Mouse (Mus musculus) mature B cell (primary cell): ENCODE results near the gene Grm6.

Experiments used
- in situ Hi-C: fragments of 300-500 bp; cut with MboI; formaldehyde crosslinking; loops from 2 replicates; pipeline ENCODE4 v1.14.3; 2019

Grm6 gene

DNA sequence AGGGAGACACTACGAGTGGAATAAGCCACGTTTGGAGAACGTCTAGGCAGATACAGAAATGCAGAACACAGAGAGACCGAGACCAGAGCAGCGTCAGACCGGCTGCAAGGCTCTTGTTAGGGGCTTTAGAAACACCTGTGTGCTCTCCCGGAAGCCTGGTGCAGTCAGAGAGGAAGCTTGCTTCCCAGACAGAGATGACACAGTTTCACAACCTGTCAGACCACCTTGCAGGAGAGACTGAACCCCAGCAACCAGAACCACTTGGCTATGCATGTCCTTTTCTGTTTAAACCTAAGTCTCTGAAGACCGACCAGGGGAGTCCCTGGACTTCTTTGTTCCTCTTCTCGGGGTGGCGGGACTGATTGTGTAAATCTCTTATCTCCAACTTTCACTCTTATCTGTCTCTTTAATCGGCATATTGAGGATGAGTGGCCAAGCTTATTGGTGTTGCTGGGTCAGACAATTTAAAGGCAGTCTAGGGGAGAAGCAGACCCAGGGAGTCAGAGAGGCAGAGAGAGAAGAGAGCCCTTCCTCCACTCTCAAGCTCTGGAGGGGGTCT lies at the start of gene Grm6:
Gene Grm6, plus strand, starts transcription at position 509 of the 559 bp plus-strand sequence.
- in situ Hi-C loops = no loop called here

DNA sequence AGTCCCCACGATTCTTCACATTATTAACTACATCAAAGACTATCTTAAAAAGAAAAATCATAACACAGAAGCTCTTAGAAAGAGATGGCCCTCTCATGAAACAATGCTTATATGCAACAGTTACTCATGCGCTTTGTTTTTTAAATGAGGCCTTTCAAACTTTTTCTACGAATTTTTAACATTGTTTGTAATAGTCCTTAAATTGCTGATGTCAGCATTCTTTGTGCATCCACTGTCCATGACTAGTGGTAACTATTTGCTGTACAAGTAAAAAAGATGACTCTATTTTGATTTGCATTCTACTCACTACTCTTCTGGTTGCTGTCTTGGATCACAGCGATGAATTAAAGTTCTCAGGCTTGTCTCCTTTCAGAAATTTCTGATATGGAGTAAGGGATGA lies 36.3 kb upstream of the Grm6 start:
- in situ Hi-C loops = no loop called here

DNA sequence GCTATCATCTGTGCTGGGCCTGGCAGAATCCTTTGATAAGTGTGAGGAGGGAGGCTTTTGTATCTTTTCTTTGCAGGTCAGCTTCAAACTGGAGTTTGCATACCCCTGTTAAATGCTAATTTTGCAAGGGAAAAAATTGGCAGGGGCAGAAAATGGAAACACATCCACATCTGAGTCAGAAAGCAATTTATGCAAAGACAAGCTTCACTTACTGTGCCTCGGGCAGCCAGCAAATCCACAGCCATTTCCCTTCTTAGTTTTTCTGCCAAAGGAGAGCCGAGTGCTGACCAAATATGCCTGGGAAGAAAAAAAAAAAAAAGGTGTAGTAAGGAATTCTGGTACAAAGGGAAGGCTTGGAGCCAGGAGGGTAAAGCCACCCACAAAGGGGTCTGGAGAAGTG lies 24.3 kb upstream of the Grm6 start:
- in situ Hi-C loops = no loop called here

DNA sequence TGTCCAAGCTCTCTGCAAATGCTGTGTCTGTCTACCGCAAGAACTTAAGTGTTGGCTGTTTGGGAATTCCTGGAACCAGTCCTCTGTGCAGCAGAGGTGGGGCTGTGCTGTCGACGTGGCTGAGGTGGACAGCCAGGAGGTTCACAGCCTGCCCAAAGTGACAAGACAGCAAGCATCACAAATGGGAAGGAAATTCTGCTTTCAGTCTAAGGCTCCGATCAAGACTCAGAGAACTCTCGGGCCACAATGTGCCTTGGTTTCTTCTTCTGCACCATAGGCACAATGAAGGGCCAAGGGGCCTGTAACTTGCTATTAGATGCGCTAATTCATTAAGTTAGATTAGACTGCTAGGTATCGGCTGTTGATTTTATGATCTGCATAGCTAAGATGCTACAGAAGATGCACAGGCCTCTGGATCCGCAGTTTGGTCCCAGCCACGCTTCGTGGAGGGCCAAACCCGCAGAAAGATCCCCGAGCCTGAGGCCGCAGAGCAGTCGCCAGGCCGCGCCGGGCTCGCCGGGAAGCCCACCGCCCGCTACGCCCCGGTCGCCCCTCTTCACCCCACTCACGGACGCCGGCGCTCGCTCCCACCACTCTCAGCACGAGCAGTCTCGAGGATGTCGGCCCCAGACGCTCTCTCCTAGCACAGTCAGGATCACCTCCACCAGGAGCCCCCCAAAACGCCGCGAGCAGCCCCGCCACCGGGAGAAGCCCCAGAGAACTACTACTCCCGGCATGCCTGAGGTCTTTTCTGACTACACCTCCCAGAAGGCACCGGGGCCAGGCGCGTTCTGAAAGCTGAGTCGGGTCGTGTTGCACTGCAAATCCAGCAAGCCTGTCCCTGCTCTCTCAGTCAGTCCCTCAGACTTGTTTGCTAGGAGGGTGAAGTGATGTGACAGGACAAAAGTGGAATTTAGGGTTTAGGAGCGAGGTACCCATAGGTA lies 23.2 kb upstream of the Grm6 start, which contains the start of gene Zfp354c:
Gene Zfp354c, minus strand, starts transcription at position 715 of the 944 bp plus-strand sequence.
- in situ Hi-C loops = no loop called here

DNA sequence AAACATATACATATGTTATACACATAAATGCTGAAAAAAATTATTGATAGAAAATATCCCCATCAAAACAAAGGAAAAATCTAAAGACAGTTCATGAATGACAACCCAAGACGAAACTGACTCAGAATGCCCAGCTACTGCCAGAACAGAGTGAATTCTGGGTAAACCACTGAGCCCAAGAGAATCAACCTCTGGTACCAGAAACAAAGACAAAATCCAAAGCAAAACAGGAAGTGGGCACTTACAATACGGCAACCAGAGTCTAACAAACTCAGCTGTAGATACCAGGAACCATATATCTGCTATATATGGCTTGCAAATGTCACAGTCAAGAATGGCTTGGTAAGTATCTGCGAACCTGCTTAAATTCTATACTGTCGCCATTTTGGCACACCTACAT lies 14.8 kb upstream of the Grm6 start:
- in situ Hi-C loops = no loop called here

DNA sequence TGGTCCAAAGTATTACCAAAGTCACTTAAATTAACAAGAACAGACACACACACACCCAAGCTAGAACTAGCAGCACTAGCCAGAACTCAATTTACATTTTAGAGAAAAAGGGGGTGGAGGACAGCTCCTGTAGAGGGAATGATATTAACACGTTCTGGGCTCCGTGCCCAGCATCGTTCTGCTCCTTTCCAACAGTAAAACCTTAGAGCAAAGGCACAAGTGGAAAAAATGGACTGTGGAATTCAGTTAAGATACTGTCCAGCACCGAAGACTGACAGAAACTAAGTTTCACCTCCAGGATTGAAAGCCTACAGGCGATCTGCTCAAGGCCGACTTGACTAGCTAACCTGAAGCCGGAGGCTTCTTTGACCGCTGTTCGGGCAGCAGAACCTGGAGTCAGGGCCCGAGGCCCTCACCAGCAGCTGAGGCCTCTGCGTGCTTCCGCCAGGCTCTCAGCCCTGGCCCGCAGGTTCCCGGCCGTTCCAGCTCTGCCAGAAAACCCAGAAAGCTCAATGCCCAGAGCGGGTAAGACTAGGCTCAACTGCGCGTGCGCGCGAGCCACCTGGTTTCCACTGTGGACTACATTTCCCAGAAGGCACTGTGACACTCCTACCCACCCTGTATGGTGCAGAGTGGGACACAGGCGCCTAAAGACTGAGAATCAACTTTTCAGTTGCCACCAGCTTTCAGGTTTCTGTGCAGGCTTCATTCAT lies 9.3 kb upstream of the Grm6 start, which contains the start of gene Zfp879:
Gene Zfp879, minus strand, starts transcription at position 530 of the 713 bp plus-strand sequence.
- in situ Hi-C loops = no loop called here

DNA sequence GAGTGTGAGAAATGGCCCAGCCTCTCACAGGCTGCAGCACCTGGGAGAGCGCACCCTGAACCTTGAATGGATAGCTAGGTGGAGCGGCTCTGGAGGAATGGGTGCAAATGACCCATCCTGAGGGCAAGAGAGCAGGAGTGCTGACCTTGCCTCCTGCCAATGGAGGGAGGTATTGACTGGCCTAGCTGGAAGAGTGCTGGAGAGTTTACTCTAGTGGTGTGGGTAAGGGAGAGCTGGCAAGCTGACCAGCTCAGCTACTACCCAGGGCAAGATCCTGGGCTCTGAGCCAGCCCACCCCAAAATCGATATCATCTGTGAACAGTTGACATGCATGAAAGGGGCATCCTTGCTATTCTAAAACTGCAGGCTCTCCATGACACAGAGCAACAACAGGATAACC lies 4.5 kb upstream of the Grm6 start:
- in situ Hi-C loops = no loop called here

DNA sequence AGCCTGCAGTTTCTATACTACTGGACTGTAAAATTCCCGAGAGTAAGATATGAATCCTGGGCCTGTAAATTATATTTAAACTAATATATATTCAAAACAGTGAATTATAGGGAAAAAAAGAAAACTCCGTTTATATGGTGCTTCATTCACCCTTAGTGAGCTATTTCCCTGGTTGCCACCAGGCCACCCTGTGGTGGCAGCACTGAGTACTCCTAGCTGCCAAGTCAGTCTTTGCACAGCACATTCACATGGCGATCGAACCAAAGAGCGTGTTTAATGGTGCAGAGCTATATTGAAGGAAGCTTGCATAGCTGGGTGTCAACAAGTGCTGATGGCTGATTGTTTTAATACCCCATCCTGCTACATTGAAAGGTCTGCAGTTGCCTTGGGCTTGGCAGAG lies 3.4 kb upstream of the Grm6 start:
- in situ Hi-C loops = no loop called here

DNA sequence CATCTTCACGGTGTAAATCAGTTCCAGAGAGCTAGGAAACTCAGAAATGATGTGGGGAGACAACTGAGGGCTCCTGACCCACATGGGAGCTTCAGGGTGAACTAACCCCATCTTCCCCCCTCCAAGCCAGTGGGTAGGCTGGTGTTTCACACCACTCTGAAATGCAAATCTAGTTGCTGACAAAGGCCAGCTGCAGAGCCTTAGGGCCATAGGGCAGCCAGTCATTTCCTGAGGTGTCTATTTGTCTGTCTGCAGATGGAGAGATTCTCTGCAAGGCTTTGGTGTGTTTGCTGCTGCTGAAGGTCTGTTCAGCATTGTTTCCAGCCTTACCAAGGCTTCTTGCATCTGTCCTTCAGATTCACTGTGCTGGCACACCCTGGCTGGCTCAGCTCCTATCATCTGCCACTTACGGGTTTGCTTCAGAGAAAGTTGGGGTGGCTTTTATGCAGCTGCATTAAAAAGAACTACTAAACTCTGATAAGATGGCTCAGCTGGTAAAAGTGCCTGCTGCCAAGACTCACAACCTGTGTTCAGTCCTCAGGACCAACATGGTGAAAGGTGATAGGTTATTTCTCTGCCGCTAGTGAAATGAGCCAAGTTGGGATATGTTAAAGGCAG lies 1.9 kb upstream of the Grm6 start:
- in situ Hi-C loops = no loop called here

DNA sequence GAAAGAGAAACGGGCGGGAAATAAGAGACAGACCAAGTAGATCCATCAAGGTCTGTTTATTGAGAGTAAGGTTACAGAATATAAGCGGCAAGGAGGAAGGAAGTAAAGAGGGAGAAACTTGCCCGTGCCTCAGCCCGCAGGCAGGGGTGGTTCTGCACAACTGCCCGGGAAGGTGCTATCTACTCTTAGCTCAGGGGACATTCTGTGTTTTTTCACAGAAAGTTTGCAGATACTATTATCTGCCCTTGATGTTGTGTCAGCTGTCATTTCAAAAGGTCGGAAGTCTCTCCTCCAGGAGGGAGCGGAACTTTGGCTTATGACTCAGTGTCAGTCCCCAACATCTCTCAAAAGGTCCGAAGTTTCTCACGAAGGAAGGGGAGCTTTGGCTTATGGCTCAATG lies 1.2 kb upstream of the Grm6 start:
- in situ Hi-C loops = no loop called here

DNA sequence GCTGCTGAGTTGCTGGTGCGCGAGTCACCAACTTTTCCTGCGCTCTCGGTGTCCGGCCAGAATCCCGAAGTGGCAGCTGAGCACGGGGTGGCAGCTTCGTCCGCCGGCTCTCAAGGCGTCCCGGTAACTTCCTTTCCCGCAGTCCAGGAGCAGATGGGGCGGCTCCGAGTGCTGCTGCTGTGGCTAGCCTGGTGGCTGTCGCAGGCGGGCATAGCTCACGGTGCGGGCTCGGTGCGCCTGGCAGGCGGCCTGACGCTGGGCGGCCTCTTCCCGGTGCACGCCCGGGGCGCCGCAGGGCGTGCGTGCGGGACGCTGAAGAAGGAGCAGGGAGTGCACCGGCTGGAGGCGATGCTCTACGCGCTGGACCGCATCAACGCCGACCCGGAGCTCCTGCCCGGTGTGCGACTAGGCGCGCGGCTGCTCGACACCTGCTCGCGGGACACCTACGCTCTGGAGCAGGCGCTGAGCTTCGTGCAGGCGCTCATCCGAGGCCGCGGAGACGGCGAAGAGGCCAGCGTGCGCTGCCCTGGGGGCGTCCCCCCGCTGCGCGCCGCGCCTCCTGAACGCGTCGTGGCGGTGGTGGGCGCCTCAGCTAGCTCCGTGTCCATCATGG lies 610 bp downstream of the Grm6 start:
- in situ Hi-C loops = no loop called here

DNA sequence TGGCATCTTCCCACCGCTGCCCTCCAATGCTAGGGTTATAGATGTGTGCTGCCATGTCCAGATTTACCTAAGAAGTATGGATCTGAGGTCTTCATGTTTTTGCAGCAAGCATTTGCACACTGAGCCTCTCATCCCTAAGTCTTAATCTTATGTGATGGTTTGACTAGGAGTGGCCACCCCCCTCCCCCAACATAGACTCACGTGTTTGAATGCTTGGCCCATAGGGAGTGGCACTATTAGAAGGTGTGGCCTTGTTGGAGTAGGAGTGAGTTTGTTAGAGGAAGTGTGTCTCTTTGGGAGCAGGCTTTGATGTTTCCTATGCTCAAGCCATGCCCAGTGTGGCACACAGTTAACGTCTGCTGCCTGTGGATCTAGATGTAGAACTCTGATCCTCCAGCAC lies 28.2 kb downstream of the Grm6 start:
- in situ Hi-C loops = no loop called here

DNA sequence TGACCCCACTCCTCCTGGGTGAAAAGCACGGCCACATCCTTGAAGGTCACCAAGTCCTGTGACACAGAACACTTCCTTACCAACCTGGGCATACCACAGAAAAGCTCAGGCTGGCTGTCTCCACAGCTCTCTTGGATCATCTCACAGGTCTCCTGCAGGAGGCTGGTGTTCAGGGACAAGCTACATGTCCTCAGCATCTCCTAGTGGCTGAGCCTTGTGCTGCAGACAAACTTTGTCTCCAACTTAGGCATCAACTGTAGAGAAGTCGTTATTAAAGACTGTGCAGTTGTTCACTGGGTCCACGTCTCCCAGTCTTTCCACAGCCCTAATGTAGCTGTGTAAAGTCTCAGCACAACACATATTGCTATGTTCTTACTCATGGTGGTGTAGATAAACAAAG lies 33.3 kb downstream of the Grm6 start:
- in situ Hi-C loops = no loop called here

DNA sequence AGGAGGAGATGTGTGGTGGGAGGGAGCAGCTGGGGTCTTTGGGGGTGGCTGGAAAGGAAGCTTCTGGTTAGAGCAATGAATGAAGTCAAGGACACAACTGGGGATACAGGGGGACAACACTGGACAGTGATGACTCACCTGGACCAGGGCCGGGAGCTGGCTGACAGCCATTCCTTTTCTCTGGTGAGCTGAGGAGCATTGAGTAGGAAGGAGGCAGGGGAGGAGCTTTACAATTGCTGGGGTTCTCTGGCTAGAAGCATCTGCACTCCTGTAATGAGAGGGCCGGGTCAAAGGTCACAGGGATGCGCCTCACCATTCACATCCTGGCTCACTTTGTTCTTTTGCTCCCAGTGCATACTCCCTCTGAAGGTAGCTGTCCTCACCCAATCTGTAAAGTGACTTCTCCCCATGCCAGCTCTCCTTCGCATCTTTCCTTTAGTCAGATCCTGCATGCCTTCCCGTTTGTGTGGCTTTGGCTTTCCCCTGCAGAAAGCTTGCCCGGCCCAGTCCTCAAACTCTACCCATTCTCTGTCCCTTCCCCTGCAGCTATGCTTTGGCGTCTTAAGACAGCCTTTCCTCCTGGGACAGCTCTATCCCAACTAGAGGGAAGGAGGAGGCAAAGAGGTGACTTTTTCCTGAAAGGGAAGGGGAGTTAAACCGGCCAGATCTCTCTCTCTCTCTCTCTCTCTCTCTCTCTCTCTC lies 35.9 kb downstream of the Grm6 start:
- in situ Hi-C loops = no loop called here

DNA sequence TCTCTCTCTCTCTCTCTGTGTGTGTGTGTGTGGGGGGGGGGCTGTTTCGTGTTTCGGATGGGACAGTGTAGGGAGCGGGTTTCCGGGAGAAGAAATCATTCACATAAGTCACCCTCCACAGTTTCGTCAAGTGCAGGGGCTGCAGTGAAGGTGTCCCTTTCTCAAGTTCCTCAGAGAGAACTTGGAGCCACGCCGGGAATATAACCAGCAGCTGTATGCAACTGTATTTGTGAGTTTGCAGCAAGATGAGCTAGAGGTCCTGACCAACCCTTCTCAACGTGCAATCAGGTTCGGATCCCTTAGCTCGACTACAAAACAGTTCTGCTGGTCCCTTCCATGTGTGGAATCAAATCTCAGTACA lies 36.4 kb downstream of the Grm6 start:
- in situ Hi-C loops = no loop called here

DNA sequence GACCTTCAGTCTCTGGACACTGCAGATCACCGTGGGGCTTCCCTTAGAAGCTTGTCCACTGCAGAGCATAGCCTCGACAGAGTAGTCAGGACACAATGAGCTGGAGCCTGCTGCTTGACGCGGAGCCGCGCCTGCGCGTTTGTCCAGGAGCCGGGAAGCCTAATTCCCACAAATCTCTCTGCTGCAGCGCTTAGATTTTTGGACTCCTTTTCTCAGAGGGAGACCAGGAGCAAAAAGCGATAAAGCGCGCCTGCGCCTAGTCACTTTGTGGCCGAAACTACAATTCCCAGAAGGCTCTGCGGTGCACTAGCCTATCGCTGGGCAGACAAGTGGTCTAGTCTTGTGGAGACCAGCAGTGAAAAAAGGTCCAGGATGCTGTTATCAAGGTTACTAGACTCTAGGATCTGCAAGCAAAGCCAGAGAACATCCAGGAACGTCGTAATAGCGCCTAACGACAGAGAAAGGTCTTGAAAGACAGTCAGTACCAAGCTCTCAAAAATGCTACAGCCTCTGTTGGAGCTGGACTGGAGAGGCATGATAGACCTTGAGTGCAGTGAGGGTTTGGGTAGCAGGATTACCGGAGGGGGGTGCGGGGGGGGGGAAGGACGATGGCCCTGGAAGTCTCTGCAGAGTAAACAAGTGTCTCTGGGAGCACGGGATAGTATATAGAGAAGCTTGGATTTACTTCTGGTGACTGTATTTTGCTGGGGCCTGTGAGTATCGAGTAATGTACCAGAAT lies 37.1 kb downstream of the Grm6 start, which contains the start of gene Zfp454:
Gene Zfp454, minus strand, starts transcription at position 262 of the 739 bp plus-strand sequence.
- in situ Hi-C loops = no loop called here

DNA sequence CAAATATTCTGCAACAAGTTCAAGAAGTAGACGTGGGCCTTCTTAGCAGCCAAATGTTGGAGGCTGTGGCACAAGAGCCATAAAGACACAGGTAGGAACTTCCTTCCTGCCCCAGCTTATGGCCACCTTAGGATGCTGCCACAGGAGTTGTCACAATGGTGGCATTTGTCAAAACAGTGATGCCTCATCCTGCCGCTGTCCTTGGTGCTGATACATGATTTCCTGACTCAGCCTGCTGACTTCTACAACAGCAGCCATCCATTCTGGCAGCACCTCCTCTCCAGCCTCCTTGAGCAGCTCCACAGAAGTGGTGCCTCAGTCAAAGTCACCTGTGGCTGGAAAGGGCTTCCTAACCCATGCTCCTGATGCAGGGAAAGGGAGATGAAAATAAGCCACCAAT lies 42.0 kb downstream of the Grm6 start:
- in situ Hi-C loops = no loop called here

DNA sequence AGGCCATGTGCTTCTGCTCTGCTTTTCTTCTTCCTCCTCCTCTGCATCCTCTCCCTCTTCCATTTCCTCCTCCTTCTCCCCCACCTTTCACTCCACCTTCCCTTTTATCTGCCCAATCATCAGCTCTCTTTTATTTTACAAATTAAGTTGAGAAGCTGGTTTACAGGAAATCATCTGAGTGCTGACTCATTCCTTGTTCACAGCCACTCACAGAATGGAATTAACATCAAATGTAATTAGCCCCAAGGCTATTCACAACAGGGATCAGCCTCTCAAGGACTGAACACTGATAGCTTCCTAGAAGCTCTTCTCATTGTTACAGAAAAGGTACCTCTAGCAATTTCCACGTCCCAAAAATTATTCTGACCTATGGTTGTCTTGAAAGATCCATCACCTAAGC lies 46.9 kb downstream of the Grm6 start:
- in situ Hi-C loops = no loop called here

DNA sequence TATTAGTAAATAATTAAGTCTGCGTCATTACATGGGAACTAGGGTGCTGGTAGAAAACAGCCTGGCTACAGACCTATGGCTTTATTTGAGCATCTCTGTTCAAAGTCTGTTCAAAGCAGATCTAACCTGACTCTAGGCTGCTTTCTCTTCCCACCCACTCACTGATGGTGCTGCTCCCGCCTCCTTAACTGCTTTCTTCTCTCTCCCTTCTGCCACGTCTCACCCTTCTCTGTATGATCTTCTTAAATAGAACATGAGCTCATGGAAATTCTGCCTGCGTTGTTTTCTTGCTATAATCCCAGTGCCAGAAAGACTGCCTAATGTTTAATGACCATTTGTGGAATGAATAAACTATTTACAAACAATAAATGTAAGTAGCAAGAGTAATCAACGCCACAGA lies 57.7 kb downstream of the Grm6 start:
- in situ Hi-C loops = no loop called here

DNA sequence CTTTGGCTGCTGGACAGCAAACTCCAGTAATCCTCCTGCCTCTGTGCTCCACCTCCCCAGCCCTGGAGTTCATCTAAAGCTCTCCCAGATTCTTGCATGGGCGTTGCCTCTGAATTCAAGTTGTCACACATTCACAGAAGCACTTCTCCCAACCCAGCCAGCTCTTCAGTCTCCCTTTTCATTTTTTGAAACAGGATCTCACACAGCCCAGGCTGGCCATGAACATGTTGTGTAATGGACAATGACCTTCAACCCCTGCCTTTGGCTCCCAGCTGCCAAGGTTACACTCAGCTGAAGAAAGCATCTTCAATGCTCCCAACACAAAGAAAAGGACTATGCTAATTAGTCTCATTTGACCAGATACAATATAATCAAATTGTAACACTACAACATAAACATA lies 62.8 kb downstream of the Grm6 start:
- in situ Hi-C loops = no loop called here
